Mouse (Mus musculus) cerebellum, adult 9-10 months (tissue): ENCODE results near the gene Olfr1484.
"Not testable (repeated sequence)": the region's sequence is repeated elsewhere in the genome, so short reads cannot be mapped to it uniquely, and the experiment has no call there.

Source experiments
- DNase-seq: peaks from one replicate; pipeline ENCODE4 v3.0.0; 2022

Olfr1484 gene

DNA sequence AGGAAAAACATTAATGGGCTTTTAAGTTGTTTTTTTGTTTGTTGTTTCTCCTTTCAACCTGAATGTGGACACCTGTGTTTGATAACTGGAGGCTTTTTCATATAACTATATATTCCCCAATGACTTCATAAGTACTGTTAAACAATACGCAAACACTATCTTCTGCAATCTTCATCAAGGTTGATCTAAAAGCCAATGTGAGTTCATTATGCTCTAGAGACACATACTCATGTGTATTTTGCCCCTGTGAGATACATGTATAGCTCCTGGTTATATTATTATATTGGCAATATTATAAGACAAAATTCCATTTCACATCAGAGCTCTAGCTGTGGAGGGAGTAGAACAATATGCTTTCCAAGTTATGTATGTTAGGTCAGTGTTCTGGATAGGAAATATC lies at the start of gene Olfr1484:
Gene Olfr1484 (plus strand): TSS at position 301 of the 400 bp plus-strand sequence.
- no peak for DNase-seq

DNA sequence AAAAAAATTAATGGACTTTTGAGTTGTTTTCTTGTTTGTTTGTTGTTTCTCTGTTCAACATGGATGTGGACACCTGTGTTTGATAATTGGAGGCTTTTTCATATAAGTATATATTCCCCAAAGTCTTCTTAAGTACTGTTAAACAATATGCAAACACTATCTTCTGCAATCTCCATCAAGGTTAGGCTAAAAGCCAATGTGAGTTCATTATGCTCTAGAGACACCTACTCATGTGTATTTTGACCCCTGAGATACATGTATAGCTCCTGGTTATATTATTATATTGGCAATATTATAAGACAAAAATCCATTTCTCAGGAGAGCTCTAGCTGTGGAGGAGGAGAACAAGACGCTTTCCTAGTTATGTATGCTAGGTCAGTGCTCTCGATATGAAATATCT lies 33.8 kb downstream of the Olfr1484 start, which contains the start of gene Olfr1487:
Gene Olfr1487 (plus strand): TSS at position 301 of the 400 bp plus-strand sequence.
- not testable (repeated sequence) for DNase-seq

- no peak for DNase-seq
Measured at GRCm38 (mm10) chr19:13631321-13631720, 48.0 kb downstream of the Olfr1484 start, which contains the start of gene Olfr1489. Gene Olfr1489 (plus strand): TSS chr19:13631621.
